Mouse (Mus musculus) layer of hippocampus, postnatal 25 days (tissue): ENCODE data around the gene Tmem132a. TPM values are rescaled to one million over a fixed set of nuclear protein-coding genes. Genes with fewer than 3 reads are reported as not detected.
A peak's percentile ranks its signal among the peaks of the same experiment; 100 is the strongest.

Experiments
- DNase-seq, 2 experiments: peaks; one replicate each; pipeline ENCODE4 v3.0.0; 2022; ENCODE audit warnings: mixed read lengths in 2 of 2, low spot score in 1 of 2; ENCODE audit errors: extremely low spot score in 1 of 2
- total RNA-seq, 2 experiments: library from RNA; stranded (reverse); gene quantifications; 2 replicates each; pipeline ENCODE4 v1.2.3; 2021

Tmem132a gene
- total RNA-seq, 2 experiments from 2014 or later: 198 to 220 TPM

- DNase-seq: peak in 1 of 2 experiments; percentile 36
These were observed 10.6 kb upstream of the Tmem132a start for GRCm38 (mm10) chr19:10880085-10880974.

- DNase-seq: no peak
These were observed 8.6 kb upstream of the Tmem132a start for GRCm38 (mm10) chr19:10878201-10878837.

GRCm38 (mm10) chr19:10871328-10871961, 1.7 kb upstream of the Tmem132a start:
- DNase-seq: no peak

GRCm38 (mm10) chr19:10870676-10871075, 936 bp upstream of the Tmem132a start:
- DNase-seq: no peak

GRCm38 (mm10) chr19:10869241-10869885, 377 bp downstream of the Tmem132a start:
- DNase-seq: peak; percentile 76 to 82

GRCm38 (mm10) chr19:10868623-10869141, 1.1 kb downstream of the Tmem132a start:
- DNase-seq: no peak

GRCm38 (mm10) chr19:10867946-10868622, 1.7 kb downstream of the Tmem132a start:
- no peak for DNase-seq

- no peak for DNase-seq
These were observed 3.4 kb downstream of the Tmem132a start for GRCm38 (mm10) chr19:10866351-10866750.

GRCm38 (mm10) chr19:10860072-10860497, 9.7 kb downstream of the Tmem132a start:
- no peak for DNase-seq

GRCm38 (mm10) chr19:10856520-10856919, 13.2 kb downstream of the Tmem132a start:
- no peak for DNase-seq

- DNase-seq: no peak
These were observed 14.3 kb downstream of the Tmem132a start for GRCm38 (mm10) chr19:10855422-10855821.

GRCm38 (mm10) chr19:10847311-10848087, 22.2 kb downstream of the Tmem132a start:
- no peak for DNase-seq

GRCm38 (mm10) chr19:10846150-10846549, 23.6 kb downstream of the Tmem132a start:
- no peak for DNase-seq

GRCm38 (mm10) chr19:10845454-10845853, 24.3 kb downstream of the Tmem132a start:
- DNase-seq: no peak

GRCm38 (mm10) chr19:10844206-10844605, 25.5 kb downstream of the Tmem132a start:
- no peak for DNase-seq

GRCm38 (mm10) chr19:10842914-10843313, 26.8 kb downstream of the Tmem132a start:
- no peak for DNase-seq

GRCm38 (mm10) chr19:10841721-10842626, 27.8 kb downstream of the Tmem132a start:
- DNase-seq: no peak
